Mouse (Mus musculus) spleen, adult 12 weeks (tissue): ENCODE measurements at regions not wholly inside any gene's neighbourhood (a gene's known extent, or its start where the extent isn't known, plus 50 kb on each side); places are given as distances from the start of the nearest gene placed in this dataset.

Experiments
- DNase-seq: peaks from one replicate; pipeline ENCODE4 v3.0.0; 2022; ENCODE audit warnings: low spot score

DNA sequence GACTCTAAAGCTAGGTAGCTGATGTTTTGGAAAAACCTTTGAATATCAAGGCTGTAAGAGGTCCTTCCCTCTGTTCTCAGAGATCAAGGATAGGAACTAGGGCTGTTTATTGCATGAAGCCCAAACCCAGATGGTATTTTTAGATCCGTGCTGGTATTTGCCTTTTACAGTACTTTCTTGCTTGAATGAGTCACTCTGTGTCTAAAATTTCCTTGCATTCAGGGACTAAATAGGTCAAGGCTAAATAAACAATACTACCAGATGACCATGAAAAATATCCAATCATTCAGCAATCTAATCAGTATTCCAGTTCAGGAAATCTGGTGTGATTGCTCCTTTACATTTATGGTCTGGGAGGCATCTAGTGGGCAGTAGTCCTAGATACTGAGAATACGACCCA, 243.6 kb downstream of the Btg1 start:
- no peak for DNase-seq

DNA sequence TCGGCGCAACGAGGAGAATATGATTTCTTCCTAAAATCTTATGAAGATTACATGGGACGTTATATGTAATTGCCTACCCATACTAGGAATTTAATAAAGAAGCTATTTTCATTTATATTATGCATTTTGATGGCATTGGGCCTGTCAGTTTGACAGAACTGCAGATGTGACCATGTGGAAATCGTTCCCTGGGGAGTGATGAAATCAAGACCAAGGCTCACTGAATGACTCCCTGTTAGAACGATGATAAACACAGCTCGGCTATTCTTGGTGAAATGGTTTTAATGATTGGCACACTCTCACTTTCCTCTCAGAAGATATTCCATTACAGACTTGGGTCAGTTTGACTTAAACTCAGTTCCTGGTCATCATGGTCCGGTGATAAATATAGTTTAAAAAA, 246.4 kb downstream of the Btg1 start:
- DNase-seq: no peak

DNA sequence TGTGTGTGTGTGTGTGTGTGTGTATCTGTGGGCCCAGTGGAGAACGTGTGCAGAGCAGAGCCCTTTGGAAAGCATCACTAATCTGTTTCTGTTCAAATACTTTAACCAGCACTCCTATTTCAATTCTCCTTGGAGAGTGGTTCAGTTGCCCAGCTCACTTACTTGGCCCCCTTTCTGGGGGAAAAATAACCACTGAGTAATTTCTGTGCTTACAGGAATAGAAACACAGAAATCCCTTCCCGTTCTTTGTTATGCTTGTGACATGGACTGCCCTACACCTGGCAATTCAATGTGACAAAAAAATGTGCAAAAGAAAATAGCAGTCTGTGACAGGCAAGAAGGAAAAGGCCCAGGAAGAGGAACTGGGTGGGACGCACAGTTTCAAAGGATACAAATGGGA, 249.7 kb downstream of the Btg1 start:
- no peak for DNase-seq

DNA sequence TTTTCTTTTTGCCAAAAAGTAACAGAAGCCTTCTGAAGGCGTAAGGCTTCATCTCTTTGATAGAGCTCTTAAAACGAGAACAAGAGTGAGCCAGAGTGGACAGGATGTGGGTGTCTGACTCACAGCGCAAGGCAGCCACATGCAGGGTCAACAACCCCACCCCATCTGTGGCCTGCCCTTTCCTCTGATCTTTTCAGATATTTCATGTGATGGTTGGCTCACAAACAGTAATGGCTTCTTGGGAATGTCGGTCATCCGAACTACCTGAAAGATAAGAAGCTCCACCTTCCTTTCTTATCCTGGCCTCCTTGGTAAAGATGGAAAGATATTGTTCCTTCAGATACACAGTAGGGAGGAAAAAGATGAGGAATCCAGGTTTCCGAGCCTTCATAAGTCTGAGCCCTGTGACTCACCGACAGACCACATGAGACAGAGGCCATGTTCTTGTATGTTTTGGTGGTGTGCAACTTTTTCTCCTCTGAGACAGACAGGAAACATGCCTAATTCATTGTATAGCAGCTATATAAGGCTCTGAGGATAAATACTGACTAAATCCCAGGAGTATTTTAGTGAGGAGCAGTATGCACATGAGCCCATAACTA, 254.9 kb downstream of the Btg1 start:
- DNase-seq: no peak

DNA sequence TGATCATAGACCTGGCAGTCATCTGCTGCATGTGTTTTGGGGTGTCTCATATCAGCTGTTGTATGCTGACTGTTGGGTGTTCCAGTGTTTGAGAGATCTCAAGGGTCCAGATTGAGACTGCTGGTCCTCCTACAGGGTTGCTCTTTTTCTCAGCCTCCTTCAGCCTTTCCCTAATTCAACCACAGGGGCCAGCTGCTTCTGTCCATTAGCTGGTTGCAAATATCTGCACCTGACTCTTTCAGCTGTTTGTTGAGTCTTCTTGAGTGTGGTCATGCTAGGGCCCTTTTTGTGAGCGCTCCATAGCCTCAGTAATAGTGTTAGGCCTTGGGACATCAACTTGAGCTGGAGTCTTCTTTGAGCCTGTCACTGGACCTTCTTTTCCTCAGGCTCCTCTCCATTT, 257.8 kb downstream of the Btg1 start:
- DNase-seq: no peak

DNA sequence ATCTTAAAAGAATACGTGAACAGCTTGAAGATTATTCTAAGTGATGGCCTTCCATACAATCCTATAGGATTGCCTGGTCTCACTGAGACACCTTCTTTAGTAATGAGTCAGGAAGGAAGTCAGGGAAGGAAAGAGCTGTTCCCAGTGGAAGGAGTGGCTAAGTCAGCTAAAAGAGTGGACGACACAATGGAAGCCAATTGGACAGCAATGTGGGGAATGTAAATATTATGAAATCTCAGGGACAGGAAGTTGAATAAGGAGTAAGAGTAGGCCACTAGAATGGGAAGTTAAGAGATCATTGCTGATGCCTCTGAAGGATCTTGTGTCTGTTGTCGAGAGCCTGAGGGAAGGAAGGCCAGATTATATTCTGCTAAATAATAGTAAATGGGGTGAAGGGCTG, 258.9 kb downstream of the Btg1 start:
- DNase-seq: no peak

DNA sequence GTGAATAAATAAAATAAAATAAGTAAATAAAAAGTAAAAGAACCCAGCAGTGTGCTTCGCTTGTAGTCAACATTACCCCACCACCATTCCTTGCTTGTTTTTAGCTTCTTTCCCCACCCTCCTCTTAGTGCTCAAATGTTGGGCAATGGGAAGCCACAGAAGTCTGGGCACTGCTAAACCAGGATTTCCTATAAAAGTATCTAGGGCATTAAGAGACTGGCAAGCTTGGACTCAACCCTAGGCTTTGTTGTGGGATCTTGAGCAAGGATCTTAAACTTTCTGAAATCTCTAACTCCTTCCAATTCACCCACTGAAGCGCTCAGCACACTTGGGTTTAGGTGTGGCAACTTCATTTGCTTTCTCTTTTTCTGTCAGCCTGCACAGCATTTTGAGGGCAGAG, 262.6 kb downstream of the Btg1 start:
- DNase-seq: no peak

DNA sequence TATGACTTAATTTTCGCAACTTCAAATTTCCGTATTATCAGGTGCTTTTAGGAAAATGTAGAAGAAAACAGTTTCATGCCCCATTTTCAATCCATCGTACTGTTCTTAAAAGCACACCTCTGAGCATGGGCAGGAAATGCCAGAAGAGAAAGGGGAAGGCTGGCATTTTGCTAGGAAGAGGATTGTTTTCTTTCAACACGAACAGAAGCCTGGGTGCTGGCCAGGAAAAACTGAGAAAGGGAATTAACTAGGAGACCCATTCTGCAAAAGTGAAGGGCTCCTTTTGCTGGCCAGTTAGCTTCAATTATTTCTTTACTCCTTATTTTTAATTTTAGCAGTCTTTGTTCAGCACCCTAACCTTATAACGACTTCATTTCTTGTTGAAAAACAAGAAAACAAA, 264.0 kb downstream of the Btg1 start:
- no peak for DNase-seq

DNA sequence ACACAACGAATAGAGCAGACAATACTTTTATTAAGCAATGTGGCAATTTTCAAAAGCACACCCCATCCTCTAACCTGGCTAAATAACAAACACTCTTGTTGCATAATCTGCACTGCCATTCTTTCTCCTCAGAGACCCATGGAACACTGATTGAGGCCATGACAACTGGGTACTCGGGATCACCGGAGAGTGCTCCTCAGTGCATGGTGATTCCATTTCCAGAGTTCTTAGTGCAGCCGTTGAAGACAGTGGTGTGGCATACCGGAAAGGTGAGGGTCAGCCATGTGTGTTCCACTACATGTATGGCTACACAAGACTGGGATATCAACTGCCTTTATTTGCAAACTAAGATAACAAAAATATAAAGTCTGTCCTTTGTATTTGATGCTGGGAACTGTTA, 264.4 kb downstream of the Btg1 start:
- DNase-seq: no peak

DNA sequence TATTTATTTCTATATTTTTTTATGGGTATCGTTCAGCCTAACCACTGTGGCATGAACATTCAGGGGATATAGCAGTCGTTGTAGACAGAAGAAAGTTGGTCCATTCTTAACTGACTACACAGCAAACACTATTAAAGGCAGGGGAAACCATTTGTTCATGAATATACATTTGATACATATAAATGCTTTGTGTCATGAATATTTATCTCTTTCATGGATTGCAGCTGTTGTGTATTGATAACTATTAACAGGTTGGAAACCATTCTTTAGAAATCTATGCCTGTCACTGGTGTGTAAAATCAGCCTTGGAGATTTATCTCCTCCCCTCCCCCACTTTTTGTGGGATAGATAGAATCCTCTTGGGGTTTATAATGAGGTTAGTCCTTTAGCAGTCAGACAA, 264.9 kb downstream of the Btg1 start:
- no peak for DNase-seq

DNA sequence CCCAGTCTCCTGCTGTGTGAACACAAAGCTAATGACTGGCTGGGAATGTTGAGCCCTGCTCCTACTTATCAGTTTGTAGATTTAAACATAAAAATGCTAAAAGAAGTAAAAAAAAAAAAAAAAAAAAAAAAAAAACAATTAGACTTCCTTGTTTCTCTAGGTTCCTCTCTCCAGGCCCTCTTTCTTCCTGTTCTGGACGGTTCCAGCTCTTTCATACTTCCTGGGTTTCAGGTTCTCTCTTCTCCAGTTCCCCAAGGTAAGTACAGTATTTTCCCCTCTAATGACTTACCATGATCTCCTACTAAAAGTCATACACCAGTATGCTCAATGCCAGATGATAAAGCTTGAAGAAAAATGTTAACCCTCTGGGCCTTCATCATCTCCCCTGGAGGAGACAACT, 284.3 kb downstream of the Btg1 start:
- no peak for DNase-seq

DNA sequence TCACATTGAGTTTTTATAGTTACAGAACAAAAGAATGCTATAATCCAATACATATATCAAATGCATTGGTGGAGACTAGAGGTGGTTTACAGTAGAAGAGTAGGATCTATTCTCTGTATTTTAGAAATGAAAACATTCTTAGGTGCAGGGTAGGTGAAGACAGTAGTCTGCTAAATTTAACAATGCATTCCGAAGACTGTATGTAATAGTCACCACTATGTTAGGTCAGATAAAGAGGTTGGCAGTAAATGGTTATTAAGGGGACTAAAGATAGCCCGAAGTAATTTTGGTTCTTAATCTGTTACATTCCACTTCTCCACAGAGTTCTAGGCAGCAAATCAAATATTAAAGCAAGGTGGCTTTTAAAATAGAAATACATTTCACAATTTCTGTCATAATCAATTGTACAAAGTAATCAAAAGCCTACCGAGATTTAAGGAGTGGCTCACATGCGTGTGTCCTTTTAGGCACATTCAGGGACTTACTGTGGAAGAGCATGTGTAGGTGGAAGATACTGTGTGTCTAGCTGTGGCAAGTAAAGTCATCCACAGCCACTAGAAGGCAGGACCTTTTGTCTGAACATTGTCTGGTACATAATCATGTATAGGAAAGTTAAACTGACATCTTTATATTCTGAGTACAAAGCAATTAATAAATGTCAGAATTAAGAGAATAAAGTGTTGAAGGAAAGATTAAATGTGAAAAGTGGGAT, 288.4 kb downstream of the Btg1 start:
- no peak for DNase-seq

DNA sequence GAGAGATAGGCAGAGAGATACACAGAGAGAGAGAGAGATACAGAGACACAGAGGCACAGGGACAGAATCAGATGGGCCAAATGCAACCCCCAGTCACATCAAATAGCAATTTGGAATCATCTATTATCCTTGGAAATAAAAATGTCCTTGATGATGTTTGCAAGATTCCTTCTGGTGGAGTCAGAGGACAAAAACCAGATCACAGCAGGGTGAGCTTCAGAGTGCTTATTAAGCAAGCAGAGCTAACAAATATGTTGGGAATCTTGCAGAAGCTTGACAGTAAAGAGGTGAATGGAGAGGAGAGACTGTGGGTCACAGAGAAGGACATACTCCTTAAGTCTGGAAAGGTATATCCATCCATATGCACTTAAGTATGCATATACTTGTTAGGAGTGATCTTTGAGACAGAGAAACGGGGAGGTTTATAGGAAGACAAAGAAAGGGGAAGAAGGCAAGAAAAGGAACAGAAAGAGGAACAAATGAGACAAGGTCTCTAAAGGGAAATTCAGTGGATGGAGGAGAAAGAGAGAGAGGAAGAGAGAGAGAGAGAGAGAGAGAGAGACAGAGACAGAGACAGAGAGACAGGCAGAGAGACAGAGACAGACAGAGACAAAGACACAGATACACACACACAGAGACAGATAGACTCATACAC, 293.0 kb downstream of the Btg1 start:
- DNase-seq: no peak

DNA sequence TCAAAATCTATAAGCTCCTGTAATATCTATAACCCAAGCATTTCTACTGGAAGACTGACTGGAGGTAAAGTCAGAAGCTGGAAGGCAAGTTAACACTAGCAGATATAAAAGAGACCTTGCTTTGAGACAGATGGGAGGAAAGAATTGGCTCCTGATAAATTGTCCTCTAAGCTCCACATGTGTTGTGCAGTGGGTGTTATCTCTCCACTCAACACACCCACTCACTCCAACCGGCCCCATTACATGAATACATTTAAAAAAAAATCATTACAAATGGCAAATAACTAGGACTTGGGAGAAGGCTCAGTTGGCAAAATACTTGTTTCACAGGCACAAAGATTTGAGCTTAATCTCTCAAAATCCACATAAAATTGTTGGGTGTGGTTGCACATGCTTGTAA, 304.4 kb downstream of the Btg1 start:
- no peak for DNase-seq

DNA sequence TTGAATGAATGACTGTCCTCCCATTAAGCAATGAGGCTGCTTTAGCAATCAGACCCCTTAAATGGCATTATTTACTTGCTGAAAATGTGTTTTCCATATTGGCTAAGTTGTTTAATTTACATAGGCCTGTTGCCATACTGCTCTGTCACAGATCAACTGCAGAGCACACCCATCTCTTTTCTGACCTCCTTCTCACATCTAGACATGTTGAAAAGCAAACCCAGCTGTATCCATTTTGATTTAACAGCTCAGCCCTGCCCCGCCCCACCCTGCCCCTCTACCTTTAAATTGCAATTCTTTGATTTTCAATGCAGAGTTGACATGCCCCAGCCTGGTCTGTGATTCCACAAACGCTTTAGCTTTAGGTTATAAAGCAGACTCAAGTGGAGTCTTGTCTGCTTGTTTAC, 307.5 kb downstream of the Btg1 start:
- no peak for DNase-seq

DNA sequence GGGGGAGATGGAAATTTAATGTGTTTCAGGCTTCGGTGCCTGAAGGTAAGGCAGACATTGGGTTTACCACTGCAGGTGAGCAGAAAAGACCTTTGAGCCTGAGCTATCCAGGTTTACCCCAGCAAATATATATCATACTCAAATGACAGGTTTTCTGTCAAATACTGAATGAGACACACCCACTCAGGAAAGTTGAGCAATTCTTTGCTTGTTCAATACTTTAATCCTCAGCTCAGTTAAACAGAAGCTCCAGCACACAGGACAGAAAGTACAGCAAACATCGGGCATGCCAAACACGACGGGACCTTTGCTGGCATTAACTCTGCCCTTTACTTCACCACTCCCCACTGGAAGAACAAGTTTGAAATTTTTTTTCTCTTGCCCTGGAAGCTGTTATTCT, 307.9 kb downstream of the Btg1 start:
- no peak for DNase-seq

DNA sequence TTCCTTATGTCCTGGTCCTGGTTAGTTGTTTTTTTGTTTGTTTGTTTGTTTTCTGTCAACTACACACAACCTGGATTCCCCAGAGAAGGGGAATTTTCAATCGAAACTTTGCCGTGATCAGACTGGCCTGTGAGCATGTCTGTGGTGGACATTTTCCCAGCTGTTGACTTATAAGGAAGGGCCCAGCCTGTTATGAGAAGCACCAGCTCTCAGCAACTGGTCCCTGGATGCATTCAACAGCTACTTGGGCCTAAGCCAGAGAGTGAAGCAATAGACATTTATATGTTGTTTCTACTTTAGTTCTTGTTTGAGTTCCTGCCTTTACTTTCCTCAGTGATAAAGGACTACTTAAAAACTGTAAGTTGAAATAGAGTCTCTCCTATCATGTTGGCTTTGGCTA, 309.0 kb downstream of the Btg1 start:
- no peak for DNase-seq

DNA sequence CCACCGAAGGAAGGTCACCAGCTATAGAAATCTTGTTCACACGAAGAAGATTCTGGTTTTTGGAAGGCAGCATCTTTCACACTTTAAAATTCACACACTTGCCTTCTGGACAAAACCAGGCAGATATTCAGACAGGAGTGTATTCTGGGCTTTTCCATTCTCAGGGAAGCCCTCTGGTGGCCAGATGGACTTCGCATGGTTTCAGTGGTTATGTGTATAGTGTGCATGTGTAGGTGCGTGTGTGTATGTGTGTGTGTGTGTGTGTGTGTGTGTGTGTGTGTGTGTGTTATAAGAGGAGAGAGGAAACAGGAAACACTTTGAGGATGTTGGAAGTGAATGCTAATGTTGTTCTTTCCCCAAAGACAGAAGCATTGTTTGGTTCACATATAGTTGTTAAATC, 317.9 kb downstream of the Btg1 start:
- no peak for DNase-seq

DNA sequence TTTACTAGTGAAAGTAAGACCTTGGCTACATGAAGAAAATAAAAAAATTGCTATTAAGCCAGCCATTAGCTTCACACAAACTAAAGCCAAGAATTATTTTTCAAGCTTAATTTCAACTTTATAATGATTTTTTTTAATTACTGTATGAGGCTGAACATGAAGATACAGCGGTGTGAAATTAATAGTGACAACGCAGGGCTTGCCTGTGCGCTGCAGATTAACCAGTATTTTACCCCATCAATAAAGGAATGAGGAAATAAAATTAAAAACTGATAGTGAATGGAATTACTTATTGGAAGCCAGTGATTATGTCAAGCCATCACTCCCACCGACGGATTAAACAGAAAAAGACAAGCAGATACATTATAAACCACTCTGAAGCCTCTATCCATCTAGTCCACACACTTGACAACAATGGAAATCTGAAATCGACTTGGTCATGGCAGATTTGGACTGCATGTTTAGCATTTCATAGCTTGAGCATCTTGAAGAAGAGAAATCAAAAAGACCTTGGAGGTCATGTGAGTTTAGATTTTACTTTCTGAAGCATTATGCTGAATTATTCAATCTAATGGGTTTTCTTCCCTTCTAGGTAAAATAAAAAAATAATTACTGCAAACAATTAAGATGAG, 324.2 kb downstream of the Btg1 start:
- DNase-seq: no peak

DNA sequence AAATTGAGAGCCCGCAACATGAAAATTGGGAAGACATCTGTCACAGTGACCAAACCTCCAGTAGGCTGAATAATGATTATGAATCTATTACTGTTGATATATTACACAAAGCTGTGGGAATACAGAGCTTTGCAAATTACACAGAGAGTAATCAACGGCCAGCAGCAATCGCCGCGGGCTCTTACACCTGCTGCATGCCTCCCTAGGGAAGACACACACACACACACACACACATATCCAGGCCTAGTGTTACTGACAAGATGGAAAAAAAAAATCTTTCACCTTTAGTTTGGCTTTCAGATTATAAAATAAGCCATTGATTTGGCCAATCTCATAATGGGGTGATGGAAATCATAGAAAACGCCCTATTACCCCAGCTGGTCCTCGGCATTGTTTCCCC, 327.4 kb downstream of the Btg1 start:
- no peak for DNase-seq

DNA sequence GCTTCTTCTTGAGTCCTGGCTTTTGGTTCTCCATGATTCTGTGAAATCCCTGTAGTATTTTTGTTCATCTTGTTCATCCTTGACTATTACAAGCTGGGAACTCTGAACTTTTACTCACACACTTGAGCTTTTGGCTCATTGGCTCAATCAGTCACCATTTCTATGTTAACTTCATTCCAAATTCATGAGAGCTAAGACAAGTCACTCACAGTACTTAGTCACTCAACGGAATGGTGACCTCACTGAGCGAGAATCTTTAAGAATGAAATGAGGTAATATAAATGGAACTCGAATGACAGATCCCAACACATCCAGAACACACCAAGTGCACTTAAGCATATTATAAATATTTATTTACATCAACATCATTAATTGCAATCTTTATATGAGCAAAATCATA, 331.2 kb downstream of the Btg1 start:
- no peak for DNase-seq

DNA sequence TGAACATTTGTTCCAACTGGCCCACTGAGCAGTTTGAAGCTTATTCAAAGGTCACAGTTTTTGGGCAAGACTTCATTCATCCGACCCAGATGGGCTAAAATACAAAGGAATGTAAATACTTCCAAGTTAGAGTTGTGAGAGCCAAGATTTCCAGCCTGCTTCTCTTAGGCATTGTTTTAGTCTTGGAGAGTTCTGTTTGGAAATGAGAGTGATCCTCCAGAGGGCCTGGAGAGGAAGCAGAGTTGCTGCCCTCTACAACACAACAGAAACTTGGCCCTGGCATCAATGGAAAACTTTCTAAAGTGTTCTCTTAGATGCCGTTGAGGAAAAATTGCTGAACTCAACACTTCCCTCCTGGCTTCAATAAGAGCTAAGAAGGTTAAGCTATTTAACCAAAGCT, 332.1 kb downstream of the Btg1 start:
- DNase-seq: no peak

DNA sequence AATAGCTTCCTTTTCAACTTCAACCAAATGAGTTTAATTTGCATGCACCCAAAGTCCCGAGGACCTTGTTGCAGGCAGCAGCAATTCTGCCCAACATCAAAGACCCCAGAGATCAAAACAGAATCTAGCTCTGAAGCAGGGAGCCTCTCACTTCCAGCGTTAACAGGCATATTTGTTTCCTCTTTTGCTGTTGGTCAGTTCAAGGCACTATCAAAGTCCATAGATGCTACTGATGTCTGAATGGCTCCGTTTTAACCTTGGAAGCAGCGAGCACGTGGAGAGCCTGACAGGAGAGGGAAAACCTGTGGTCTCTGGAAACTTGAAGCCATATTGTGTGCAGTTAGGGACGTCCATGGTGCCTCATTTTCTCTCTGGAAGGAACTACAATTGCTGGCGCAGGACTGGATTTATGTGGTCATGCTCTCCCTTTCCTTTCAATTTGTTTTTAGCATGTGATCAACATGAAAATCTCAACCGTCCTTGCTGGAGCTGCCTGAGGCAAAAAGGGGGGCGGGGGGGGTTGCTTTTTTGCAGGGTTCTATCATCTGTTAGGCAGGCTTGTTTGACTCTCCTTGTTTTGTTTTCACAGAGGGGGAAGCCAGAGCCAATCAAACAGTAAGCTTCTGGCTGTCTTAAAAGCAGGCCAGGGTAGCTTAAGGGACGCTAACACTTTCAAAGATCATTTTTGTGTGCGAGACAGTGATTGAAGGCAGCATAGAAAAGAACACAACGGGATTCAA, 338.4 kb downstream of the Btg1 start:
- DNase-seq: no peak
